Mouse (Mus musculus) WW6 (cell line): Measurements from ENCODE around the gene Pcyox1.
A peak's percentile ranks its signal among the peaks of the same experiment; 100 is the strongest.
"Not testable (repeated sequence)": the region's sequence is repeated elsewhere in the genome, so short reads cannot be mapped to it uniquely, and the experiment has no call there.

ENCODE experiments used
- DNase-seq: peaks from one replicate; pipeline ENCODE4 v3.0.0-alpha.2; 2013; ENCODE audit warnings: low read depth, low spot score

The Pcyox1 gene

GRCm38 (mm10) chr6:86397257-86397980 lies 465 bp upstream of the Pcyox1 start:
- DNase-seq, result no peak

GRCm38 (mm10) chr6:86395969-86396368 lies 985 bp downstream of the Pcyox1 start:
- DNase-seq, result no peak

- no peak for DNase-seq
Observed at GRCm38 (mm10) chr6:86395021-86395420, 1.9 kb downstream of the Pcyox1 start.

GRCm38 (mm10) chr6:86394078-86394720 lies 2.8 kb downstream of the Pcyox1 start:
- DNase-seq, result no peak

- DNase-seq, result no peak
Observed at GRCm38 (mm10) chr6:86393187-86393586, 3.8 kb downstream of the Pcyox1 start.

GRCm38 (mm10) chr6:86391326-86391725 lies 5.6 kb downstream of the Pcyox1 start:
- DNase-seq, result no peak

GRCm38 (mm10) chr6:86388461-86388860 lies 8.5 kb downstream of the Pcyox1 start:
- no peak for DNase-seq

GRCm38 (mm10) chr6:86387313-86387712 lies 9.6 kb downstream of the Pcyox1 start:
- no peak for DNase-seq

- DNase-seq, result no peak
Observed at GRCm38 (mm10) chr6:86385362-86386104, 11.4 kb downstream of the Pcyox1 start.

- no peak for DNase-seq
Observed at GRCm38 (mm10) chr6:86384692-86385091, 12.3 kb downstream of the Pcyox1 start.

GRCm38 (mm10) chr6:86383370-86383769 lies 13.6 kb downstream of the Pcyox1 start:
- no peak for DNase-seq

- no peak for DNase-seq
Observed at GRCm38 (mm10) chr6:86382551-86382950, 14.4 kb downstream of the Pcyox1 start.

- not testable (repeated sequence) for DNase-seq
Observed at GRCm38 (mm10) chr6:86380112-86380511, 16.8 kb downstream of the Pcyox1 start.

- DNase-seq, result no peak
Observed at GRCm38 (mm10) chr6:86378341-86378740, 18.6 kb downstream of the Pcyox1 start.

- DNase-seq, result no peak
Observed at GRCm38 (mm10) chr6:86373556-86373955, 23.4 kb downstream of the Pcyox1 start.

- no peak for DNase-seq
Observed at GRCm38 (mm10) chr6:86371950-86372516, 24.9 kb downstream of the Pcyox1 start.

GRCm38 (mm10) chr6:86371340-86371911 lies 25.5 kb downstream of the Pcyox1 start:
- peak; percentile 85 for DNase-seq

GRCm38 (mm10) chr6:86370764-86371339 lies 26.1 kb downstream of the Pcyox1 start, which contains the start of gene Snrpg:
TSS of gene Snrpg (plus strand) at chr6:86371304.
- DNase-seq, result no peak

GRCm38 (mm10) chr6:86370093-86370713 lies 26.8 kb downstream of the Pcyox1 start:
- no peak for DNase-seq

GRCm38 (mm10) chr6:86368479-86368878 lies 28.5 kb downstream of the Pcyox1 start:
- no peak for DNase-seq

GRCm38 (mm10) chr6:86366853-86367249 lies 30.1 kb downstream of the Pcyox1 start:
- no peak for DNase-seq
